Mouse (Mus musculus) testis, adult 2 months (tissue): ENCODE results near the gene Shisal1.

Experiments
- CTCF ChIP-seq: fragments of 200-500 bp; IDR thresholded peaks from 2 replicates; pipeline ENCODE4 v1.5.1; 2012; ENCODE audit warnings: low read depth, mild to moderate bottlenecking, inconsistent platforms, low read length, moderate library complexity; ENCODE audit not compliant: control insufficient read depth, insufficient read depth, insufficient replicate concordance
- POLR2A ChIP-seq: fragments of 200-500 bp; IDR thresholded peaks from 2 replicates; pipeline ENCODE4 v1.6.1; 2012; ENCODE audit warnings: low read depth, mild to moderate bottlenecking, inconsistent platforms, low read length, moderate library complexity; ENCODE audit not compliant: control insufficient read depth

- TF ChIP-seq CTCF: no peak
- TF ChIP-seq POLR2A: no peak
Observed at GRCm38 (mm10) chr15:84351915-84352844, 94.7 kb downstream of the Shisal1 start.
